Mouse (Mus musculus) MEL (cell line): Measurements from ENCODE around the gene Hdac2.

Source experiments
- BHLHE40 ChIP-seq: IDR thresholded peaks from 2 replicates; pipeline ENCODE4 v1.6.1; 2012; ENCODE audit warnings: low read depth, mild to moderate bottlenecking, inconsistent platforms, low read length, improper control_type of control experiment, borderline replicate concordance
- CTCF ChIP-seq, 3 experiments: IDR thresholded peaks in 2 of 3; conservative IDR thresholded peaks in 1 of 3; 2 replicates each; pipeline ENCODE4 v1.5.1; 2011 to 2012; ENCODE audit warnings: low read length in 3 of 3, low read depth in 2 of 3, mild to moderate bottlenecking in 2 of 3, improper control_type of control experiment in 1 of 3, inconsistent platforms in 1 of 3, mixed read lengths in 1 of 3, moderate library complexity in 1 of 3; ENCODE audit not compliant: control insufficient read depth in 1 of 3, insufficient read depth in 1 of 3, poor library complexity in 1 of 3, severe bottlenecking in 1 of 3
- E2F4 ChIP-seq: IDR thresholded peaks from 2 replicates; pipeline ENCODE4 v1.6.1; 2011; ENCODE audit warnings: low read depth, low read length, improper control_type of control experiment, borderline replicate concordance
- EP300 ChIP-seq, 2 experiments: IDR thresholded peaks; 2 replicates each; pipeline ENCODE4 v1.6.1; 2011; ENCODE audit warnings: improper control_type of control experiment in 2 of 2, low read length in 2 of 2, low read depth in 1 of 2, mild to moderate bottlenecking in 1 of 2
- MXI1 ChIP-seq: IDR thresholded peaks from 2 replicates; pipeline ENCODE4 v1.6.1; 2011; ENCODE audit warnings: mild to moderate bottlenecking, low read depth, low read length, improper control_type of control experiment

GRCm38 (mm10) chr10:37047661-37048098, 73.3 kb downstream of the Hdac2 start:
- TF ChIP-seq CTCF (IDR thresholded peaks at IDR 0.05 in 2 of 3, conservative IDR thresholded peaks at IDR 0.05 in 1 of 3; ENCODE audit: control insufficient read depth in 1 of 3, insufficient read depth in 1 of 3, low read depth in 2 of 3, low read length in 3 of 3, poor library complexity in 1 of 3, severe bottlenecking in 1 of 3) (no peak), E2F4 (no peak), EP300 (IDR thresholded peaks at IDR 0.05; ENCODE audit: low read depth in 1 of 2, low read length in 2 of 2) (no peak), BHLHE40 (no peak), MXI1 (no peak)
